Mouse (Mus musculus) intestine, postnatal 0 days (tissue): Measurements from ENCODE around the gene Usp25. TPM values are rescaled to one million over a fixed set of nuclear protein-coding genes. Genes with fewer than 3 reads are reported as not detected.

Source experiments
- ATAC-seq: fragments of 200-750 bp; cut with Nextera tagmentation; 2 replicates; pipeline ENCODE4 v1.8.0; 2017; ENCODE audit warnings: mild to moderate bottlenecking, moderate TSS enrichment, moderate library complexity
- H3K27ac ChIP-seq: fragments of 300-500 bp; sonication (generic); 2 replicates; pipeline ENCODE4 v1.5.1; 2014; ENCODE audit warnings: mild to moderate bottlenecking, low read depth, low read length, moderate library complexity
- H3K27me3 ChIP-seq: fragments of 300-500 bp; sonication (generic); replicated peaks from 2 replicates; pipeline ENCODE4 v1.6.1; 2014; ENCODE audit warnings: low read length, mixed read lengths; ENCODE audit not compliant: control insufficient read depth, insufficient read depth
- H3K36me3 ChIP-seq: fragments of 300-500 bp; sonication (generic); 2 replicates; pipeline ENCODE4 v1.6.1; 2014; ENCODE audit warnings: mild to moderate bottlenecking, moderate library complexity; ENCODE audit not compliant: control insufficient read depth, insufficient read depth
- H3K4me1 ChIP-seq: fragments of 300-500 bp; sonication (generic); replicated peaks from 2 replicates; pipeline ENCODE4 v1.6.1; 2014; ENCODE audit warnings: antibody characterized with exemption, low read length, mixed read lengths; ENCODE audit not compliant: control insufficient read depth, insufficient read depth
- H3K4me2 ChIP-seq: fragments of 300-500 bp; sonication (generic); replicated peaks from 2 replicates; pipeline ENCODE4 v1.6.1; 2014; ENCODE audit warnings: low read depth, mild to moderate bottlenecking, moderate library complexity
- H3K4me3 ChIP-seq: fragments of 300-500 bp; sonication (generic); 2 replicates; pipeline ENCODE4 v1.5.1; 2014; ENCODE audit warnings: low read depth, low read length
- H3K9ac ChIP-seq: fragments of 300-500 bp; sonication (generic); 2 replicates; pipeline ENCODE4 v1.6.1; 2014; ENCODE audit warnings: mild to moderate bottlenecking, low read depth, low read length
- H3K9me3 ChIP-seq: fragments of 300-500 bp; sonication (generic); 2 replicates; pipeline ENCODE4 v1.6.1; 2016; ENCODE audit warnings: mixed run types; ENCODE audit not compliant: control insufficient read depth
- CTCF ChIP-seq: sonication (generic); IDR thresholded peaks from 2 replicates; pipeline ENCODE4 v1.5.1; 2016; ENCODE audit warnings: low read depth, mild to moderate bottlenecking, control low read depth, antibody characterized with exemption, moderate library complexity
- WGBS: fragments of 180-500 bp; shearing (Covaris S2); extraction: QIAGEN DNeasy Blood & Tissue Kit; methylation state at CpG from one replicate; pipeline ENCODE4 v1.1.7; 2014; 5-methylcytosine and 5-hydroxymethylcytosine counted together
- polyA plus RNA-seq: library from polyadenylated mRNA; unstranded; fragments of >200 nt; fragmentation: Nextera tagmentation; extraction: Ambion mirVana; gene quantifications from 2 replicates; pipeline ENCODE4 v1.2.1, GENCODE M21; 2015

Usp25 gene
- polyA plus RNA-seq, 1 experiment from 2014 or later, result 16.4 TPM

DNA sequence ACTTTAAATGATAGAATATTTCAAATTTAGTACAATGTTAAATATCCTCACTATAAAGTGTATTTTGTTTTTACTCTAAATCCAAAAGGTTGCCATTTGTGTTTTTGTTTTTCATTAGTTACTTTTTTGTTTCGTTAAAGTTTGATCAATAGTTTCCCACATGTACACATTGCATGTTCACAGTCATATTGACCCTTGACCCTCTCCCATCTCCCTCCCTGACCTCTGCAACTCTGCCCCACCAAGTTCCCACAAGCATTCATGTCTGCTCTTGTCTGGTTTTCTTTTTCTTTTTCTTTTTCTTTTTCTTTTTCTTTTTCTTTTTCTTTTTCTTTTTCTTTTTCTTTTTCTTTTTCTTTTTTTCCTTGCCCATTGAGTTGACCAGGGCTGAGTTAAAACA is 97.8 kb downstream of the Usp25 start:
- no peak for ATAC-seq
- H3K27ac ChIP-seq, result no peak overlapping the region
- no peak overlapping the region for H3K4me3 ChIP-seq
- no peaks in the 10 kb centered on the region for H3K4me1 ChIP-seq
- H3K9ac ChIP-seq, result no peak overlapping the region
- no peak for TF ChIP-seq CTCF
- no peaks in the 10 kb centered on the region for H3K27me3 ChIP-seq
- peaks cover 32% of the 10 kb centered on the region for H3K36me3 ChIP-seq
- H3K9me3 ChIP-seq, result no peaks in the 10 kb centered on the region
- WGBS, result 75% methylated on average over 1 of the region's 1 CpGs
- H3K4me2 ChIP-seq, result no peak overlapping the region

DNA sequence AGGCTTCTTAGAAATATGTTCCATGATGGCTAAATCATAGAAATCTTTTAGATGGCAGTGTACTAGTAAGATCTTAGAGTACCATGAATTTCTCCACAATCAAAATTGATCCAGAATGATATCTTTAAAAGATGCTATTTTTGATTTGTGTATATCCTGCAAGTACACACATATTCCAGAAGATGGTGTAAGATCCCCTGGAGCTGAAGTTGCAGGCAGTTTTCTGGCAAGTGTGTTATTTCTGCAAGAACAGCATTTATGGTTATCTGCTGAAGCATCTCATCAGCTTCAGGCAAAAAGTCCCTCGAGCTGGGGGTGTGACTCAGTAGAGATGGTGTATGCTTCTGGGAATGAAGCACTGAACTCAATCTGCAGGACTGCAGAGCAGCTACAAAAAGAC is 112.4 kb downstream of the Usp25 start:
- H3K4me2 ChIP-seq, result no peak overlapping the region
- H3K36me3 ChIP-seq, result no peaks in the 10 kb centered on the region
- ATAC-seq, result no peak
- no peak overlapping the region for H3K9ac ChIP-seq
- H3K4me1 ChIP-seq, result no peaks in the 10 kb centered on the region
- WGBS, result 46% methylated on average over 1 of the region's 1 CpGs
- no peaks in the 10 kb centered on the region for H3K27me3 ChIP-seq
- no peaks in the 10 kb centered on the region for H3K9me3 ChIP-seq
- no peak overlapping the region for H3K4me3 ChIP-seq
- no peak overlapping the region for H3K27ac ChIP-seq
- no peak for TF ChIP-seq CTCF

DNA sequence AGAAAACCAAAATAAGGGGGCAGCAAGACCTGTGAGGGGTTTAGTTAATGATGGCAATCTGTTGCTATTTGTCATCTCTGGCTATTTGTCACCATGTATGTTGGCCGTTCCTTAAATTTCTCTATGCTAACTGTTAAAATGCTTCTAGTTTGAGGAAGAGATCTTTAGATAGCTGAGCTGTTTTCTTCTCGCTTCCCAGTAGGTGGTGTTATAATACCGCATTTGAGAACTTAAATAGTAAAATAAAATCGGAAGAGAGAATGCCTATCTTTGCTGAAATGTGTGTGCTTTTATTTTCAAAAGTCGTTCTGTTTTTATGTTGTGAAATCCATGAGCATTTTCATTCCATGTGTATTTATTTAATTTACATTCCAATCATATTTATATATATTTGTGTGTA is 115.2 kb downstream of the Usp25 start:
- 25% methylated on average over 5 of the region's 5 CpGs for WGBS
- ATAC-seq, result no peak
- Histone ChIP-seq H3K4me3 (no peak overlapping the region), H3K36me3 (no peaks in the 10 kb centered on the region), H3K27me3 (no peaks in the 10 kb centered on the region), H3K4me1 (no peaks in the 10 kb centered on the region), H3K4me2 (no peak overlapping the region), H3K27ac (no peak overlapping the region), H3K9me3 (no peaks in the 10 kb centered on the region), H3K9ac (no peak overlapping the region)
- peak; percentile 72 for TF ChIP-seq CTCF

DNA sequence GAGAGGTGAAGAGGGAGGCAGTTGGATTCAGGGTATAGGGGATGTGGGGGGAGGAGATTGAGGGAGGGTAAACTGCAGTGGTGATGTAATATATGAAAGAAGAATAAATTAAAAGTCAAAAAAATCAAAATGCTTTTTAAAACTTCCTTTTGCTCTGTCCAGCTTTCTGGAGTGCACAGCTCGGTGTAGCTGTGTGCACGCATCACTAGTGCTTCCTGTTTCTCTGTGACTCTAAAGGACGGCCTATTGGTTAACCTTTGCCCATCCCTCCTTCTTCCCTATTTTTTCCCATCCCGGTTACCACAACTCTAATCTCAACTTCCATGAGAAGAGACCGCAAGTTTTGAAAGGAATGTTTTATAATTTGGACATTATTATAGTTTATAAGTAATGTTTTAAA is 119.5 kb downstream of the Usp25 start:
- Histone ChIP-seq H3K4me2 (no peak overlapping the region), H3K4me3 (no peak overlapping the region), H3K9ac (no peak overlapping the region), H3K4me1 (no peaks in the 10 kb centered on the region), H3K27ac (no peak overlapping the region), H3K9me3 (no peaks in the 10 kb centered on the region), H3K27me3 (no peaks in the 10 kb centered on the region), H3K36me3 (no peaks in the 10 kb centered on the region)
- TF ChIP-seq CTCF, result no peak
- ATAC-seq, result no peak
- 52% methylated on average over 5 of the region's 5 CpGs for WGBS

DNA sequence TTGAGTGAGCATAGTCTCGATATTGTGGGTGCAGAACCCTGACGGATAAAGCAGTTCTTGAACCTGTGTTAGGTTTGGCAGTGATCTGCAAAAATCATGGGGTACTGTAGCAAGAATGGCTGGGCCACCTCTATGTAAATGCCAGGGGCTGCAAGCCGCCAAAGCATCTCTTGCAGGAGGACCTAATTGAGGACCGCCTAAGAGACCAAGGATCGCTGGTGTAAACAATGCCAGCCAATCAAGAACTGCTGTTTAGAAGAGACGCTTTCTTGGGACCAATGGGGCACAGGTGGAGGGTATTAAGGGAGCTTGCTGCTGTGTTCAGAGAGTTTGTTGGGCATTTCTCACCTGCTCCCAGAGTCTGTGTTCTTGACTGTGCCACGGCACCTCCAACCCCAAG is 127.1 kb downstream of the Usp25 start:
- no peaks in the 10 kb centered on the region for H3K27me3 ChIP-seq
- WGBS, result 90% methylated on average over 7 of the region's 7 CpGs
- no peak for ATAC-seq
- H3K27ac ChIP-seq, result no peak overlapping the region
- H3K36me3 ChIP-seq, result no peaks in the 10 kb centered on the region
- H3K4me2 ChIP-seq, result no peak overlapping the region
- no peak overlapping the region for H3K9ac ChIP-seq
- no peaks in the 10 kb centered on the region for H3K4me1 ChIP-seq
- no peak for TF ChIP-seq CTCF
- no peak overlapping the region for H3K4me3 ChIP-seq
- no peaks in the 10 kb centered on the region for H3K9me3 ChIP-seq

DNA sequence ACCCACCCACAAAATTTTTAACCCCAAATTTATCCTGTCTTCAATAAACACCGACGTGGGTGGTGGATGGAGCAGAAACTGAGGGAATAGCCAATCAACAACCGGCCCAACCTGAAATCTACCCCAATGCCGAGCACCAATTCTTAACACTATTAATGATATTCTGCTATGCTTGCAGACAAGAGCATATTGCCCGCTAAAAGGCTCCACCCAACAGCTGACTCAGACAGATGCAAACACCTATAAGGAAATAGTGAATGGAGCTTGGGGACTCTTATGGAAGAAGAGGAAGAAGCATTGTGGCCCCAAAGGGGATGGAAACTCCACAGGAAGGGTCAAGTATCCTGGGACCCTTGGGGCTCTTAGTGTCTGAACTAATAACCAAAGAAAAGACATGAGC is 133.3 kb downstream of the Usp25 start:
- no peak for ATAC-seq
- Histone ChIP-seq H3K9ac (no peak overlapping the region), H3K27me3 (no peaks in the 10 kb centered on the region), H3K4me1 (no peaks in the 10 kb centered on the region), H3K27ac (no peak overlapping the region), H3K36me3 (no peaks in the 10 kb centered on the region), H3K4me2 (no peak overlapping the region), H3K4me3 (no peak overlapping the region), H3K9me3 (no peaks in the 10 kb centered on the region)
- whole genome bisulfite sequencing, result 90% methylated on average over 5 of the region's 5 CpGs
- no peak for TF ChIP-seq CTCF

DNA sequence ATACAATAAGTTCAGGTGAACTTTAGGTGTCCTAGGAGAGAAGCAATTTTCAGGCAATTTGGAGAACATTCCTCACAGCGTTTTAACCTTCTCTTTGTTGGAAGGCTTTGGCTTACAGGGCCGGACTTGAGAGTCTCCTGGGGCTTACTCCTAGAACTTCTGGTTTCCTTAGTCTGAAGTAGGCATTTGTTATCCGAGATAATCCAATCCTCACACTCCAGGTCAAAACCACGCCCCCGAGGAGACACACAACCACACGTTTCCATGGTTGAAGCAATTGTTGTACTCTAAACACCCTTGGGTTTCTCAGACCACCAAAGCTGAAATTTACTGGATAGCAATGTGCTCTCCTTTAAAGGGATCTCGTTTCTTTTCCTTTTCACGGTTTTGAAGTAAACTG is 136.8 kb downstream of the Usp25 start:
- no peak overlapping the region for H3K27ac ChIP-seq
- WGBS, result 55% methylated on average over 8 of the region's 8 CpGs
- no peaks in the 10 kb centered on the region for H3K27me3 ChIP-seq
- H3K4me3 ChIP-seq, result no peak overlapping the region
- H3K9me3 ChIP-seq, result no peaks in the 10 kb centered on the region
- no peak for TF ChIP-seq CTCF
- H3K9ac ChIP-seq, result no peak overlapping the region
- no peaks in the 10 kb centered on the region for H3K36me3 ChIP-seq
- no peak for ATAC-seq
- no peaks in the 10 kb centered on the region for H3K4me1 ChIP-seq
- no peak overlapping the region for H3K4me2 ChIP-seq
